Mouse (Mus musculus) layer of hippocampus, adult 9-10 months (tissue): ENCODE results near the gene Pklr.

ENCODE experiments used
- DNase-seq: peaks from one replicate; pipeline ENCODE4 v3.0.0; 2022; ENCODE audit warnings: low spot score

The Pklr gene

GRCm38 (mm10) chr3:89163643-89164245 is 27.8 kb downstream of the Pklr start:
- DNase-seq: no peak

GRCm38 (mm10) chr3:89164506-89165267 is 28.7 kb downstream of the Pklr start, which contains the start of gene Clk2:
Gene Clk2, plus strand, starts transcription at chr3:89164795.
- DNase-seq: peak; percentile 71

DNA sequence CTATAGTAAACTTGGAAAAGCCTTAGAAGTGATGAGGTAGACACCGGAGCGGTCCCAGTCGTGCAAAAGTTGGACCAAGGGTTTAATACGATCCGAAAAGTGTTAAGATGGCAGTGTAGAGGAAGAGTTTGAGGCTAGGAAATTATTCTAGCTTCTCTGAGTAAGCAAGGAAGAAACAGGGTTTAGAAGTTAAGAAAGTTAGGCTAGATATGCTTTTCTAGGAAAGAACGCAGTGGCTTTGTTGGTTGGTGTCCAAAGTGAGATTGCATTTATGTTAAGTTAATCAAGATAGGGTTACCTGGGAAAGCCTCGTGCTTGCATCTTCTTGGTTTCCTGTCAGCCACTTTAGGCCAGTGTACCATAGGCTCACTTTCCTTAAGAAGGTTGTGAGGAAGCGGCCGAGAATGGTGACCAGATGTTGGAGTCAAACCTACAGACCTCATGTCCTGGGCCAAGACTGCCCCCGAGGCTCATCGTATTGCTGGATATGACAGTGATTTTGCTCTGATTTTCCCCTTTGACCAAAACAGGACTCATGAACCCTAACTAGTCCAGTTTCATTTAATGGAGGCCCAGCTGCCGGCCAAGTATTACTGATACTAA is 29.4 kb downstream of the Pklr start:
- DNase-seq: no peak

- no peak for DNase-seq
Observed at GRCm38 (mm10) chr3:89166945-89167344, 31.0 kb downstream of the Pklr start.

DNA sequence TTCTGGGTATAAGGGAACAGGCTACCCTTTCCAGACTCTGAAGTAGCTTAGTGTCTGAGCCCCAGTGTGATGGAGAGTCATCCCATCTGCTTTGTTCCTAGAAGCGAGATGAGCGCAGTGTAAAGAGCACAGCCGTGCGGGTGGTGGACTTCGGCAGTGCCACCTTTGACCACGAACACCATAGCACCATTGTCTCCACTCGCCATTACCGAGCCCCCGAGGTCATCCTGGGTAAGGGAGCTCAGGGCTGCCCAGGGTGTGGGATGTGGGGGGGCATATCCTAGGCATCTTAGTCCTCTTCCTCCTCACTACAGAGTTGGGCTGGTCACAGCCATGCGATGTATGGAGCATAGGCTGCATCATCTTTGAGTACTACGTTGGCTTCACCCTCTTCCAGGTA is 38.9 kb downstream of the Pklr start:
- no peak for DNase-seq

- DNase-seq: no peak
Observed at GRCm38 (mm10) chr3:89175544-89175943, 39.6 kb downstream of the Pklr start.

DNA sequence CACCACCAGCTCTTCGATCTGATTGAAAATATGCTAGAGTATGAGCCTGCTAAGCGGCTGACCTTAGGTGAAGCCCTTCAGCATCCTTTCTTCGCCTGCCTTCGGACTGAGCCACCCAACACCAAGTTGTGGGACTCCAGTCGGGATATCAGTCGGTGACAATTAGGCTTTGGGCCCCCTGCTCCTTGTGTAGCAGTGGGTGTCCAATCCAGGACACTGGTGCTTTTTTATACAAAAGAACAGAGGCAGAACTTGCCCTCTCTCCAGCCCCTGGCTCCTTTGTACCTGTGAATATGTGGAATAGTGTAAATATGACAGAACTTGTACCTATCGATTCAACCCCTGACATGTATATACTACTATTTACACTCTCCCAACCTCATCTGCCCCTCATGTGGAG is 40.5 kb downstream of the Pklr start:
- DNase-seq: no peak

GRCm38 (mm10) chr3:89177242-89178106 is 41.5 kb downstream of the Pklr start, which contains the start of gene Scamp3:
Gene Scamp3, plus strand, starts transcription at chr3:89177473.
- DNase-seq: peak; percentile 87

DNA sequence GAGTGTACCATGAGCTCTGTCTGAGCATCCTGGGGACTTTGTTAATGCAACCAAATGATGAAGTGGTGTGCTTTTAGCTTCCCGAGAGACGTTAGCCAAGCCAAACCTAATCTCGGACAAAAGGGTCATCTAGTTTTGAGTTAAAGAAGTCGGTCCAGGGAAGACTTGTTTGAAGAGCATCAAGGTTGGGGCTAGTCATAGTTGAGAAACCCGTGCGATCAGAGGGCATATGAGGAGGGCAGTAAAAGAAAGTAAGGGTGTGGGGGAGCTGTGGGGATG is 42.1 kb downstream of the Pklr start:
- DNase-seq: no peak

DNA sequence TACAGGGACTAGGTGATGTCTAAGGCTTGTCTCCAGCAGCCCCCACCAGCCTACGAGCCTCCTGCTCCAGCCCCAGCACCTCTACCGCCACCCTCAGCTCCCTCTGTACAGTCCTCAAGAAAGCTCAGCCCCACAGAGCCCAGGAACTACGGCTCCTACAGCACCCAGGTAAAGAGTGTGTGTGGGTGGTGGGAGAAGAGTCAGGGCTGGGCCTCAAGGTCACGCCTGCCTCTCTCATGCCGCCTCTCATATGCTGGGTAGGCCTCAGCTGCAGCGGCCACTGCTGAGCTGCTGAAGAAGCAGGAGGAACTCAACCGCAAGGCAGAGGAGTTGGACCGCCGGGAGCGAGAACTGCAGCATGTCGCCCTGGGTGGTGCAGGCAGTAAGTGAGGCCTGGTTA is 43.1 kb downstream of the Pklr start:
- DNase-seq: no peak

GRCm38 (mm10) chr3:89181749-89182500 is 46.0 kb downstream of the Pklr start:
- DNase-seq: no peak

GRCm38 (mm10) chr3:89182531-89183057 is 46.7 kb downstream of the Pklr start:
- no peak for DNase-seq

- peak; percentile 76 for DNase-seq
Observed at GRCm38 (mm10) chr3:89183058-89183958, 47.4 kb downstream of the Pklr start, which contains the start of gene Fam189b. Gene Fam189b, plus strand, starts transcription at chr3:89183143.

- no peak for DNase-seq
Observed at GRCm38 (mm10) chr3:89183959-89184315, 48.0 kb downstream of the Pklr start.

- DNase-seq: no peak
Observed at GRCm38 (mm10) chr3:89187197-89187596, 51.3 kb downstream of the Pklr start.

- no peak for DNase-seq
Observed at GRCm38 (mm10) chr3:89187690-89188477, 51.9 kb downstream of the Pklr start.

GRCm38 (mm10) chr3:89188478-89188875 is 52.5 kb downstream of the Pklr start:
- no peak for DNase-seq

GRCm38 (mm10) chr3:89190436-89190835 is 54.5 kb downstream of the Pklr start:
- no peak for DNase-seq

DNA sequence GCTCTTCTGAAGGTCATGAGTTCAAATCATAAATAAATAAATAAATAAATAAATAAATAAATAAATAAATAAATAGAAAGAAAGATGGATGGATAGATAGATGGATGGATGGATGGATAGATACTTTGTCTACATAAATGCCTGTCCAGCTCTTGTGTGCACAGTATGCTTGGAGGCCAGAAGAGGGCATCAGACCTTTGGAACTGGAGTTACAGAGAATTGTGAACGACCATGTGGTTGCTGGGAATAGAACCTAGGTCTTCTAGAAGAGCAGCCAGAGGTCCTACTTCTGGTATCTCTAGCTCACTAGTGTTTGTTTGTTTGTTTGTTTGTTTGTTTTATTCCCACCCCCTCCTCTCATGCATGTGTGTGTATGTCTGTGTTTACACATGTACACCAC is 57.4 kb downstream of the Pklr start:
- DNase-seq: no peak

DNA sequence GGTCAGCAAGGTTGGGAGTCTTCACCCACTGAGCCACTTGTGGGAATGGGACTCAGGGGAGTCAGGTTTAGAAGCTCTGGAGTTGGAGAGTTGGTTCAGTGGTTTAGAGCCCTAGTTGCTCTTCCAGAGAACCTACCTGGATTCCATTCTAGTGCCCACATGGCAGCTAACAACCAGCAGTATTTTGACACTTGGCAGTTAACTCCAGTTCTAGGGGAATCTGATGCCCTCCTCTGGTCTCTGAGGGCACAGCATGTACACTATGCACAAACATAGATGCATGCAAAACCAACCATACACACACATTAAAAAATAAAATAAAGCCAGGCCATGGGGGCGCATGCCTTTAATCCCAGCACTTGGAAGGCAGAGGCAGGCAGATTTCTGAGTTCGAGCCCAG is 57.9 kb downstream of the Pklr start:
- DNase-seq: no peak
